9 mouse cellular contexts compared by ENCODE assay signal in genomic region chr12:49951821-49952220, GRCm38 (mm10).
DNase-seq lines count a peak whose midpoint lies in the region; ATAC-seq and TF ChIP-seq lines count a peak whose summit lies in the region.
"Had no signal": no experiment of that assay in that cellular context is flagged by ENCODE, and none has a peak within 500 bp of the region (broad histone marks: within the 10 kb centered on the region; RNA-seq: fewer than 3 reads in every experiment).

No protein-coding gene starts in this region.

- ATAC-seq in liver, embryonic 11.5 days (replicated peaks; ENCODE audit: low FRiP score) = no peak

- H3K4me1 ChIP-seq in liver, embryonic 11.5 days (replicated peaks; ENCODE audit: control insufficient read depth, insufficient read depth, low read length) = no peaks in the 10 kb centered on the region
- H3K4me1 ChIP-seq: limb, embryonic 15.5 days had no signal

- no peaks in the 10 kb centered on the region for H3K27me3 ChIP-seq in liver, embryonic 11.5 days (replicated peaks; ENCODE audit: control insufficient read depth, insufficient read depth, low read length)
- H3K27me3 ChIP-seq: limb, embryonic 15.5 days had no signal

- intact Hi-C loops in heart, postnatal 10 days (cut with DNase I) = loop anchor here (10.0 kb wide), 1 partner anchor 577 kb away; no protein-coding TSS in a partner anchor

- H3K9ac ChIP-seq in liver, embryonic 11.5 days (ENCODE audit: low read depth, low read length) = no peak overlapping the region
- H3K9ac ChIP-seq: limb, embryonic 15.5 days had no signal

- H3K27ac ChIP-seq in liver, embryonic 11.5 days (ENCODE audit: low read depth, low read length) = no peak overlapping the region
- H3K27ac ChIP-seq: limb, embryonic 15.5 days had no signal

- no peak for TF ChIP-seq POLR2A in brain, embryonic 14.5 days (IDR thresholded peaks at IDR 0.05; ENCODE audit: borderline replicate concordance, extremely low read depth, insufficient read depth, insufficient read length, poor library complexity, severe bottlenecking)

- 50% methylated on average over 5 of the region's 5 CpGs for WGBS in liver, embryonic 11.5 days

- TF ChIP-seq CTCF in brain, embryonic 14.5 days (IDR thresholded peaks at IDR 0.05; ENCODE audit: borderline replicate concordance, extremely low read depth, insufficient read depth, insufficient read length) = peak; percentile 63; the same call in 1 of the 2 replicates

- H3K36me3 ChIP-seq in liver, embryonic 11.5 days (ENCODE audit: control insufficient read depth, insufficient read depth, low read length) = no peaks in the 10 kb centered on the region
- H3K36me3 ChIP-seq: limb, embryonic 15.5 days had no signal

- H3K4me2 ChIP-seq in liver, embryonic 11.5 days = no peak overlapping the region
- H3K4me2 ChIP-seq: limb, embryonic 15.5 days had no signal

- peak; percentile 4 for DNase-seq in liver
- DNase-seq in liver, embryonic 11.5 days (ENCODE audit: low spot score) = no peak
- DNase-seq in brain, embryonic 14.5 days (ENCODE audit: low read depth) = peak; percentile 88
- DNase-seq in forelimb bud, embryonic 11.5 days (ENCODE audit: low read depth, low spot score) = peak; percentile 7
- DNase-seq in left cerebral cortex, adult 9 months (ENCODE audit: low spot score in 2 of 2) = peak; percentile 67 to 79
- DNase-seq in right cerebral cortex, postnatal 4 days = peak; percentile 39
- no peak for DNase-seq in heart, adult 11 months
- no peak for DNase-seq in heart, postnatal 10 days

- no peak overlapping the region for H3K4me3 ChIP-seq in liver, embryonic 11.5 days (ENCODE audit: low read depth, low read length)
- H3K4me3 ChIP-seq: limb, embryonic 15.5 days had no signal

- no peaks in the 10 kb centered on the region for H3K9me3 ChIP-seq in liver, embryonic 11.5 days (ENCODE audit: control insufficient read depth, low read length)
- H3K9me3 ChIP-seq: limb, embryonic 15.5 days had no signal

Comparison
In these comparisons a context has a peak if more than half of its experiments do, and no peak if none do; other contexts are left out.
1. DNase-seq: peak in liver (single experiment), brain, embryonic 14.5 days (single experiment), forelimb bud, embryonic 11.5 days (single experiment), left cerebral cortex, adult 9 months (2 of 2) and right cerebral cortex, postnatal 4 days (single experiment); none in liver, embryonic 11.5 days (single experiment), heart, adult 11 months (single experiment) and heart, postnatal 10 days (0 of 2).